Mouse (Mus musculus) midbrain, postnatal 0 days (tissue): Measurements from ENCODE around the gene Lef1. TPM values are rescaled to one million over a fixed set of nuclear protein-coding genes. Genes with fewer than 3 reads are reported as not detected.

Source experiments
- ATAC-seq: fragments of 200-750 bp; cut with Nextera tagmentation; 2 replicates; pipeline ENCODE4 v1.8.0; 2017; ENCODE audit warnings: moderate number of reproducible peaks, mild to moderate bottlenecking, moderate TSS enrichment, moderate library complexity; ENCODE audit not compliant: low FRiP score
- DNase-seq: peaks from one replicate; pipeline ENCODE4 v3.0.0-alpha.2; 2015; ENCODE audit warnings: low spot score
- H3K27ac ChIP-seq: fragments of 300-500 bp; sonication (generic); 2 replicates; pipeline ENCODE4 v1.5.1; 2014; ENCODE audit warnings: low read depth, mild to moderate bottlenecking, low read length, mixed read lengths
- H3K27me3 ChIP-seq: fragments of 300-500 bp; sonication (generic); 2 replicates; pipeline ENCODE4 v1.6.1; 2014; ENCODE audit warnings: low read length, control low read depth, mixed read lengths; ENCODE audit not compliant: insufficient read depth
- H3K36me3 ChIP-seq: fragments of 300-500 bp; sonication (generic); 2 replicates; pipeline ENCODE4 v1.6.1; 2014; ENCODE audit warnings: low read length, control low read depth, mixed read lengths; ENCODE audit not compliant: insufficient read depth
- H3K4me1 ChIP-seq: fragments of 300-500 bp; sonication (generic); 2 replicates; pipeline ENCODE4 v1.6.1; 2014; ENCODE audit warnings: mild to moderate bottlenecking, control low read depth, antibody characterized with exemption, low read length, mixed read lengths; ENCODE audit not compliant: insufficient read depth
- H3K4me2 ChIP-seq: fragments of 300-500 bp; sonication (generic); 2 replicates; pipeline ENCODE4 v1.6.1; 2014; ENCODE audit warnings: low read depth, mild to moderate bottlenecking, low read length, mixed read lengths; ENCODE audit not compliant: poor library complexity, severe bottlenecking
- H3K4me3 ChIP-seq: fragments of 300-500 bp; sonication (generic); 2 replicates; pipeline ENCODE4 v1.5.1; 2014; ENCODE audit warnings: low read depth, mild to moderate bottlenecking, low read length, moderate library complexity
- H3K9ac ChIP-seq: fragments of 300-500 bp; sonication (generic); replicated peaks from 2 replicates; pipeline ENCODE4 v1.6.1; 2014; ENCODE audit warnings: mild to moderate bottlenecking, low read length, moderate library complexity, mixed read lengths; ENCODE audit not compliant: poor library complexity, severe bottlenecking
- H3K9me3 ChIP-seq: fragments of 300-500 bp; sonication (generic); 2 replicates; pipeline ENCODE4 v1.6.1; 2016; ENCODE audit warnings: low read length, control low read depth
- CTCF ChIP-seq: IDR thresholded peaks from 2 replicates; pipeline ENCODE4 v1.5.1; 2016; ENCODE audit warnings: antibody characterized with exemption, mild to moderate bottlenecking
- WGBS: fragments of 180-500 bp; shearing (Covaris S2); extraction: QIAGEN DNeasy Blood & Tissue Kit; methylation state at CpG from one replicate; pipeline ENCODE4 v1.1.7; 2014; 5-methylcytosine and 5-hydroxymethylcytosine counted together
- polyA plus RNA-seq: library from polyadenylated mRNA; unstranded; fragments of >200 nt; fragmentation: Nextera tagmentation; extraction: Ambion mirVana; gene quantifications from 2 replicates; pipeline ENCODE4 v1.2.1, GENCODE M21; 2015
- total RNA-seq: library from RNA; depleted of rRNA; stranded (reverse); fragments of >200 nt; gene quantifications from 2 replicates; pipeline ENCODE4 v1.2.3, GENCODE M21; 2014; rRNA removed

Lef1 gene
- total and polyA plus RNA-seq, 2 experiments from 2014 or later, result 42.0 to 50.4 TPM

DNA sequence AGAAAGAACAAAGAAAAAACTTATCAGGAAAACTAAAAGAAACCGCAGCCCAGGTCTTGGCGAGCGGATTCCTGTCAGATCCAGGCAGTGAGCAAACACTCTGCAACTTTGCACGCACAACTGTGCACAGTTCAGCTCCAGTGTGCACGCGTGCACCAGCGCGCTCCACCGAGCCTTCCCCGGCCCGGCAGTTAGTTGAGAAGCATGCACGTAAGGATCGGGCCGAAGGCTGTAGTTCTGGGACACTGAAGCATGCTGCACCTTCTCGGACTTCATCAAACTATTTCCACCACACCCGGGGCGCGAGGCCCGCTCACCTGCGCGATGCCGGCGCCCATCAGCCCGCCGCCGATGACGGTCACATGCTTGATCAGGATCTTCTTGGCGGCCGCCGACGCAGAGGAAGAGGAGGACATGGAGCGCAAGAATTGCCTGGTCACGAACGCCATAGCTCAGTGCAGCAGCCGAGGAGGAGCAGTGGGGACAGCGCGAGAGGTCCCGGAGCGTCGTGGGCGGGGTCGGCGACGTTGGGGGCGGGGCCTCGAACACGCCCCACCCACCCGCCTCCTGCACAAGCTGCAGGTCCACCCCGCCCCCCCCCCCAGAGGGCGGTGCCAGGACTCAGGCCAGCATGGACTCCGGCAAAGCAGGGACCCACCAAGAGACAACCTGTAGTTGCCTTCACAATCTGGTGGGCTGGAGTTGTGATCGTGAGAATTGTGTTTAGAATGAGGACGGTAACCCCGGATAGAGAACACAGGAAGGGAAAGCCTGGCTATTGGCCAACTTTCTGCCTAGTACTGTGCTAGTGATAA is 161.5 kb downstream of the Lef1 start, which contains the start of gene Hadh:
Gene Hadh (minus strand): TSS at position 543 of the 815 bp plus-strand sequence.
- Histone ChIP-seq H3K9ac (peak within 1 kb of the TSS; percentile 61), H3K4me2 (peak within 1 kb of the TSS; percentile 85), H3K9me3 (no peaks in the 10 kb centered on the region), H3K36me3 (no peaks in the 10 kb centered on the region), H3K27me3 (no peaks in the 10 kb centered on the region), H3K27ac (peak within 1 kb of the TSS; percentile 32; the same call in 1 of the 2 replicates), H3K4me1 (0 out of 2 replicates have a peak, but pooled peaks cover 5% of the 10 kb centered on the region), H3K4me3 (peak within 1 kb of the TSS; percentile 69)
- no peak for TF ChIP-seq CTCF
- ATAC-seq (peak; percentile 88), DNase-seq (peak; percentile 74)
- under 1% methylated on average over 53 of the region's 54 CpGs for WGBS

DNA sequence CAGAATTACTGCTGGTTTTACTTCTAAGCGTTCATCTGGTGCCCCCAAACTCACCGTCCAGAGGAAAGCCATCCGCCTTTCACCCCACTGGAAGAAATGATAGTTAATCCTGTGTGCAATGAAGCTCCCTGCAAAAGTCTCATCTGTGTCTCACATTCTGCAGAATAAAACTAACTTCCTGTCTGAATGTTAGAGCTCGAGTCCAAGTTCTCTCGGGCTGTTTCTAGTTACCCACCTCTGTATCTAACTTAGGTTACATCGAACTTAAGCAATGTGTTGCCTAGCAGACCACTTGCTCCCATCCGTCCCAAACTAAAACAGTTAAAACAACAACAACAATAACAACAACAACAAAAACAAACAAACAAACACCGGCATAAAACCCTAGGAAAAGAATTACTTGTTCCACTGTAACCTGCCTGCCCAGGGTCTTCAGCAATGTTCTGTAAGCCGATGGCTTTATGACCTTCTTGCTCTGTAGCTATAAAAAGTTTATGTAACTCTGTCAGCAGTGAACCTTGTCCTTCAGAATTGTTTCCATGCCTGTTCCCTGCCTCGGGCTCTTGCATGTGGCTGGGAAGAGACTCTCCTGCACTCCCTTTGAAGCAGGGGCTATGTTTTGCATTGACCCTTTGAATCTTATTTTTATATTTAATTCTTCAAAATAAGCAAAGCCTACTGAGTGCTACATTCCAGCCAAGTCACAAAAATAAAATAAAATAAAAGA is 162.3 kb downstream of the Lef1 start:
- H3K27me3 ChIP-seq, result no peaks in the 10 kb centered on the region
- no peaks in the 10 kb centered on the region for H3K9me3 ChIP-seq
- no peak overlapping the region for H3K27ac ChIP-seq
- WGBS, result 57% methylated on average over 10 of the region's 10 CpGs
- no peak overlapping the region for H3K9ac ChIP-seq
- ATAC-seq (no peak), DNase-seq (no peak)
- 0 out of 2 replicates have a peak, but pooled peaks cover 5% of the 10 kb centered on the region for H3K4me1 ChIP-seq
- TF ChIP-seq CTCF, result no peak
- no peaks in the 10 kb centered on the region for H3K36me3 ChIP-seq
- peak overlapping the region; percentile 85 for H3K4me2 ChIP-seq
- peak overlapping the region; percentile 69 for H3K4me3 ChIP-seq

Other genes starting within 250 kb of the Lef1 start
- gene Hadh, start 161.6 kb downstream of the Lef1 start, total RNA-seq, result 18.9 and 21.5 TPM in 2 replicates
- gene Hadh, start 161.6 kb downstream of the Lef1 start, polyA plus RNA-seq, result 32.2 and 35.1 TPM in 2 replicates
- gene Cyp2u1, start 192.8 kb downstream of the Lef1 start, total RNA-seq, result 15.2 and 17.6 TPM in 2 replicates
- gene Cyp2u1, start 192.8 kb downstream of the Lef1 start, polyA plus RNA-seq, result 14.0 and 14.3 TPM in 2 replicates